Mouse (Mus musculus) duodenum, adult 2 months (tissue): ENCODE results near the gene Maea. TPM values are rescaled to one million over a fixed set of nuclear protein-coding genes. Genes with fewer than 3 reads are reported as not detected.

Experiments used
- polyA plus RNA-seq: library from polyadenylated mRNA; depleted of rRNA; stranded (reverse); fragments of >200 nt; gene quantifications from 2 replicates; pipeline ENCODE4 v1.2.3, GENCODE M21; 2012; ENCODE audit warnings: low replicate concordance; rRNA removed

Gene Maea
- 81.2 and 90.6 TPM in 2 replicates for polyA plus RNA-seq

GRCm38 (mm10) chr5:33335273-33335976 is at the start of gene Maea:
TSS of gene Maea (plus strand) at chr5:33335509.

GRCm38 (mm10) chr5:33378302-33378854 is 43.1 kb downstream of the Maea start, which contains the start of gene Uvssa:
TSS of gene Uvssa (plus strand) at chr5:33378549.

Other genes with a start within 250 kb of the Maea start
- gene Slc5a1, start 231.3 kb upstream of the Maea start, polyA plus RNA-seq = 265 and 640 TPM in 2 replicates
- 31.4 and 35.1 TPM in 2 replicates for gene Spon2, start 117.1 kb upstream of the Maea start, polyA plus RNA-seq
- 360 and 415 TPM in 2 replicates for gene Ctbp1, start 60.5 kb upstream of the Maea start, polyA plus RNA-seq
- gene Uvssa, start 43.0 kb downstream of the Maea start, polyA plus RNA-seq = 0.53 and 1.8 TPM in 2 replicates
- gene Nkx1-1, start 98.5 kb downstream of the Maea start, polyA plus RNA-seq = not detected in 2 replicates